ENCODE assay signal across 22 mouse cellular contexts in genomic region chr1:52256916-52257315, GRCm38 (mm10).
"Had no signal": no experiment of that assay in that cellular context is flagged by ENCODE, and none has a peak within 500 bp of the region (broad histone marks: within the 10 kb centered on the region; RNA-seq: fewer than 3 reads in every experiment).

No protein-coding gene starts in this region.

- H3K4me2 ChIP-seq: heart, embryonic 12.5 days; hindbrain, embryonic 12.5 days; hindbrain, embryonic 14.5 days; limb, embryonic 13.5 days; limb, embryonic 15.5 days; liver, embryonic 12.5 days had no signal

- H3K9ac ChIP-seq: forebrain, postnatal 0 days; heart, embryonic 12.5 days; hindbrain, embryonic 12.5 days; hindbrain, embryonic 14.5 days; limb, embryonic 13.5 days; limb, embryonic 15.5 days; liver, embryonic 12.5 days had no signal

- H3K36me3 ChIP-seq: heart, embryonic 12.5 days; hindbrain, embryonic 10.5 days; hindbrain, embryonic 12.5 days; limb, embryonic 13.5 days; limb, embryonic 15.5 days; liver, embryonic 12.5 days had no signal

- ATAC-seq: forebrain, postnatal 0 days; hindbrain, embryonic 16.5 days; inflammation-experienced regulatory T-cells, adult 6 months; liver, embryonic 12.5 days had no signal

- H3K27ac ChIP-seq: heart, adult 2 months; hindbrain, embryonic 10.5 days; hindbrain, embryonic 12.5 days; hindbrain, embryonic 14.5 days; limb, embryonic 13.5 days; limb, embryonic 15.5 days; liver, embryonic 12.5 days had no signal

- H3K4me1 ChIP-seq: hindbrain, embryonic 10.5 days; hindbrain, embryonic 12.5 days; liver, embryonic 12.5 days had no signal

- H3K27me3 ChIP-seq: hindbrain, embryonic 12.5 days; limb, embryonic 13.5 days; limb, embryonic 15.5 days; liver, embryonic 12.5 days had no signal

- H3K4me3 ChIP-seq: heart, adult 2 months; heart, embryonic 12.5 days; hindbrain, embryonic 10.5 days; hindbrain, embryonic 12.5 days; limb, embryonic 13.5 days; limb, embryonic 15.5 days; liver, embryonic 12.5 days had no signal

- DNase-seq: forebrain, postnatal 0 days; gastrocnemius, postnatal 14 days; gastrocnemius, postnatal 36 days; heart, adult 11 months; heart, adult 2 months; heart, postnatal 10 days; heart, postnatal 4 days; kidney, adult 18-20 months; kidney, adult 8-10 months; kidney, postnatal 10 days; layer of hippocampus, adult 9-11 months; layer of hippocampus, postnatal 36 days; left cerebral cortex, postnatal 4 days had no signal

- H3K9me3 ChIP-seq: hindbrain, embryonic 10.5 days; hindbrain, embryonic 12.5 days; limb, embryonic 13.5 days; limb, embryonic 15.5 days; liver, embryonic 12.5 days had no signal
